Mouse (Mus musculus): Measurements from ENCODE around the gene Nap1l3.

Nap1l3 gene

DNA sequence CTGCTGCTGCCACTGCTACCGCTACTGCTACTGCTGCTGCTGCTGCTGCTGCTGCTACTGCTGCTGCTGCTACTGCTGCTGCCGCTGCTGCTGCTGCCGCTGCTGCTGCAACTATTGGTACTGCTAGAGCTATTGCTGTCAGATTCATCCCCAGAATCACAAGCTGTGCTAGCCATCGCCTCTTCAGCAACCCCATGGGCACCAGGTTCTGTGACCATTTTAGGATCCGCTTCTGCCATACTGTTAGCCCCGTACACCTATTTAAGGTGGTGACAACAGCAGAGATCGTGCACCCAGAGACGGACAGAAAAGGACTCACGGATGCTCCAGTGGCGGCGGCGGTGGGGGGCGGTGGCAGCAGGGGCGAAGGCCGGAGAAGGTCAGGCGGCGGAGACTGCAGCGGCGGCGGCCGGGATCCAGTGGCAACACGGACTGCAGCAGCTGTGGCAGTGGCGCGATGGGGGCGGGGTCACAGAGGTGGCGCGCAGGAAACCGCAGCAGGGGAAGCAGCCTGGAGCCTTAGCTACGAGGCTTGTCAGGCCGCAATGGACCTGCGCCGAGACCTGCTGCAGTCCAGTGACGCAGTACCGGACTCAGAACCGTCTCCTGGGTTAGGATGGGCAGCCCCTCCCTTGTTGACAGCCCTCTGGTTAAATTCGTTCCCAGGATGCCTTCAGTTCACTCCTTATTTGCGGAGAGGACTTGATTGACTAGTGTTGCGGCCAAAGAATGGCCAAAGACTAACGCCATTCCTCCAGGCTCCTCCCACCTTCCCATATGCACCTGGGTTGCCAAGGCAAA lies at the start of gene Nap1l3:
Gene Nap1l3 (minus strand): TSS at position 621 of the 801 bp plus-strand sequence.
- peak; percentile 21 to 62 for DNase-seq (ENCODE audit: low spot score in 2 of 2)

DNA sequence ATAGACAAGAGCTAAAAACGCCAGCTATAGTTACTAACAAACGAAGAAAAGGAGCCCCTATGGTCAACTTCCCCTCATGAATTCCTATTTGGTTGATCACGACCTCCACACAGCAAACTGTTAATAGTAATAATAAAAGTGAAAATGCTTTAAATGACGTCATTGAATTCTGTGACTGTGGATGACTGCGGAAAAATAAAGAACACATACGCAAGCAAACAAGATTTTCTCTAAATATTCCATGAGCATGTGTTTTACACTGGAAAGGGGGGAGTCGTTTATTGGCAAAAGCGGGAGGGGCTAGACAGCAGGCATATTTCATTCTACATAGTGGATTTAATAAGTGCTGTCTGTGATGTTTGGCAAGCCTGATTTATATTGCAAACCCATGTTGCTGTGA lies 451 bp upstream of the Nap1l3 start:
- no peak for DNase-seq (ENCODE audit: low spot score in 2 of 2)
